Mouse (Mus musculus): ENCODE results near the gene Ankrd34a.

GRCm38 (mm10) chr3:96596228-96596707 lies at the start of gene Ankrd34a:
- no peak for TF ChIP-seq CTCF (IDR thresholded peaks at IDR 0.05; ENCODE audit: control insufficient read depth, insufficient read depth, insufficient read length)
- TF ChIP-seq MAX (IDR thresholded peaks at IDR 0.05): no peak
- no peak for TF ChIP-seq USF1 (IDR thresholded peaks at IDR 0.05; ENCODE audit: low read depth)
- no peak for TF ChIP-seq FOSL1 (IDR thresholded peaks at IDR 0.05; ENCODE audit: insufficient read depth, low read length, poor library complexity, severe bottlenecking)
- no peak for TF ChIP-seq MYOG (IDR thresholded peaks at IDR 0.05; ENCODE audit: control insufficient read depth, extremely low read depth, insufficient read length)
- TF ChIP-seq MYOD1 (IDR thresholded peaks at IDR 0.05; ENCODE audit: control insufficient read depth, insufficient read length, low read depth): no peak
- TF ChIP-seq CEBPB (IDR thresholded peaks at IDR 0.05; ENCODE audit: low read depth): no peak

All from C2C12 (cell line).